Mouse (Mus musculus) lung, adult 18-20 months (tissue): Measurements from ENCODE around the gene Tm9sf2.
"Not testable (repeated sequence)": the region's sequence is repeated elsewhere in the genome, so short reads cannot be mapped to it uniquely, and the experiment has no call there.

Source experiments
- DNase-seq, 2 experiments: peaks; one replicate each; pipeline ENCODE4 v3.0.0; 2022; ENCODE audit warnings: mixed read lengths in 2 of 2

The Tm9sf2 gene

GRCm38 (mm10) chr14:122101890-122102289 lies 4.9 kb upstream of the Tm9sf2 start:
- DNase-seq: not testable (repeated sequence)

- peak; percentile 96 to 97 for DNase-seq
Measured at GRCm38 (mm10) chr14:122104881-122105280, 2.0 kb upstream of the Tm9sf2 start.

- no peak for DNase-seq
Measured at GRCm38 (mm10) chr14:122105391-122106285, 1.2 kb upstream of the Tm9sf2 start.

GRCm38 (mm10) chr14:122107481-122108214 lies 810 bp downstream of the Tm9sf2 start:
- peak; percentile 19 to 26 for DNase-seq

- no peak for DNase-seq
Measured at GRCm38 (mm10) chr14:122111681-122112080, 4.8 kb downstream of the Tm9sf2 start.

- DNase-seq: no peak
Measured at GRCm38 (mm10) chr14:122112311-122112710, 5.5 kb downstream of the Tm9sf2 start.

- no peak for DNase-seq
Measured at GRCm38 (mm10) chr14:122116200-122116599, 9.4 kb downstream of the Tm9sf2 start.

- DNase-seq: no peak
Measured at GRCm38 (mm10) chr14:122130111-122130797, 23.4 kb downstream of the Tm9sf2 start.

- no peak for DNase-seq
Measured at GRCm38 (mm10) chr14:122131644-122132043, 24.8 kb downstream of the Tm9sf2 start.

GRCm38 (mm10) chr14:122136368-122136928 lies 29.6 kb downstream of the Tm9sf2 start:
- DNase-seq: no peak

GRCm38 (mm10) chr14:122137234-122137633 lies 30.4 kb downstream of the Tm9sf2 start:
- DNase-seq: no peak

GRCm38 (mm10) chr14:122140126-122140525 lies 33.3 kb downstream of the Tm9sf2 start:
- DNase-seq: no peak

- no peak for DNase-seq
Measured at GRCm38 (mm10) chr14:122143585-122144269, 36.9 kb downstream of the Tm9sf2 start.

- no peak for DNase-seq
Measured at GRCm38 (mm10) chr14:122145374-122145773, 38.5 kb downstream of the Tm9sf2 start.

GRCm38 (mm10) chr14:122150616-122151015 lies 43.8 kb downstream of the Tm9sf2 start:
- no peak for DNase-seq

GRCm38 (mm10) chr14:122157738-122158137 lies 50.9 kb downstream of the Tm9sf2 start:
- DNase-seq: no peak

GRCm38 (mm10) chr14:122160916-122161315 lies 54.1 kb downstream of the Tm9sf2 start:
- DNase-seq: no peak

- DNase-seq: no peak
Measured at GRCm38 (mm10) chr14:122168912-122169311, 62.1 kb downstream of the Tm9sf2 start.

GRCm38 (mm10) chr14:122170202-122170781 lies 63.5 kb downstream of the Tm9sf2 start:
- no peak for DNase-seq

GRCm38 (mm10) chr14:122171031-122171430 lies 64.2 kb downstream of the Tm9sf2 start:
- DNase-seq: no peak

GRCm38 (mm10) chr14:122176263-122176798 lies 69.5 kb downstream of the Tm9sf2 start:
- DNase-seq: no peak

GRCm38 (mm10) chr14:122179262-122179661 lies 72.4 kb downstream of the Tm9sf2 start:
- no peak for DNase-seq
